Mouse (Mus musculus) small intestine, adult 2 months (tissue): ENCODE data around the gene Ccz1.

ENCODE experiments used
- CTCF ChIP-seq: fragments of 200-500 bp; IDR thresholded peaks from 2 replicates; pipeline ENCODE4 v1.5.1; 2012; ENCODE audit warnings: low read depth, mild to moderate bottlenecking, control low read depth, inconsistent platforms, low read length, moderate library complexity, mixed read lengths; ENCODE audit not compliant: insufficient replicate concordance, insufficient read length; ENCODE audit errors: extremely low read depth
- POLR2A ChIP-seq: fragments of 200-500 bp; IDR thresholded peaks from 2 replicates; pipeline ENCODE4 v1.6.1; 2012; ENCODE audit warnings: low read depth, mild to moderate bottlenecking, control low read depth, inconsistent platforms, low read length, moderate library complexity

DNA sequence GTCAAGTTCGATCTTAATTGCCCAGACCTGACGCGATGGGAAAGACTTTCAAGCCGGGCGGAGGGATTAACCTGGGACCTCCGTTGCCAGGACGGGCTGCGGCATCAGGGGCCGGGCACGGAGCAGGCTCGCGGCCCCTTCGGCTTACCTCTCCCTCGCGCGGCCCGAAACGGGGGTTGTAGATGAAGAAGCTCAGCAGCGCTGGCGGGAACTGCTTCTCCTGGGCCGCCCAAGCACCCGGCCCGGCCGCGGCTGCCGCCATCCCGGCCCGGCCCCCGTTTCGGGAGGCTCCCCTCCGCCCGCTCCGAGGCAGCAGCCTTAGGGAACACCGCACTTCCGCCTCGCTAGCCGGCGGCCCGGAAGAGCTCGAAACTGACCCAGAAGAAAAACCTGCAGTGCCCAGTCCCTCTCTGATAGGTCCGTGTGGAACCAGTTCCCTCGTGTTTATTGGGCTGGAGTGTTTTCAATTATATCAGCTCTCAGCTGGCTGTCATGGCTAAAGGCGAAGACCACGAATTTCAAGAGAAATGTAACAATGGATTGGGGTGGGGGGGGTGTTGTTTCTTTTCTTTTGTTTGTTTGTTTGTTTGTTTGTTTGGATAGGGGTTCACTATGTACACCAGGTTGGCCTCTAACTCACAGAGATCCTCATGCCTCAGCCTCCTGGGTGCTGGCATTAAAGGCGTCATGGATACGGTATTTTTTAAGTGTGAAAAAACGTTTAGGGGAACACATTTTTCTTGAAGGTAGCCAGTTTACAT, at the start of gene Ccz1:
- TF ChIP-seq CTCF, result no peak
- TF ChIP-seq POLR2A, result peak; percentile 44; the same call in 1 of the 2 replicates
